Mouse (Mus musculus): ENCODE measurements around the gene Wnt3a.
"Not testable (repeated sequence)": the region's sequence is repeated elsewhere in the genome, so short reads cannot be mapped to it uniquely, and the experiment has no call there.

Wnt3a gene

GRCm38 (mm10) chr11:59307422-59308163 lies 17.0 kb upstream of the Wnt3a start:
- DNase-seq: peak; percentile 55 to 61

GRCm38 (mm10) chr11:59306461-59307421 lies 16.2 kb upstream of the Wnt3a start, which contains the start of gene Wnt9a:
Gene Wnt9a (plus strand): TSS chr11:59306928.
- DNase-seq: no peak

GRCm38 (mm10) chr11:59305821-59306215 lies 15.3 kb upstream of the Wnt3a start:
- no peak for DNase-seq

GRCm38 (mm10) chr11:59305008-59305820 lies 14.7 kb upstream of the Wnt3a start:
- DNase-seq: no peak

- DNase-seq: peak; percentile 60
Observed at GRCm38 (mm10) chr11:59302700-59303569, 12.4 kb upstream of the Wnt3a start.

GRCm38 (mm10) chr11:59301053-59301452 lies 10.5 kb upstream of the Wnt3a start:
- not testable (repeated sequence) for DNase-seq

- DNase-seq: peak; percentile 24 to 34
Observed at GRCm38 (mm10) chr11:59300185-59300584, 9.6 kb upstream of the Wnt3a start.

GRCm38 (mm10) chr11:59297941-59298340 lies 7.4 kb upstream of the Wnt3a start:
- no peak for DNase-seq

- peak; percentile 46 to 50 for DNase-seq
Observed at GRCm38 (mm10) chr11:59293616-59294015, 3.1 kb upstream of the Wnt3a start.

GRCm38 (mm10) chr11:59289706-59290105 lies 846 bp downstream of the Wnt3a start:
- DNase-seq: no peak

- no peak for DNase-seq
Observed at GRCm38 (mm10) chr11:59284146-59284545, 6.4 kb downstream of the Wnt3a start.

- DNase-seq: no peak
Observed at GRCm38 (mm10) chr11:59282933-59283332, 7.6 kb downstream of the Wnt3a start.

- DNase-seq: no peak
Observed at GRCm38 (mm10) chr11:59282111-59282510, 8.4 kb downstream of the Wnt3a start.

GRCm38 (mm10) chr11:59278047-59278446 lies 12.5 kb downstream of the Wnt3a start:
- DNase-seq: no peak

GRCm38 (mm10) chr11:59276877-59277276 lies 13.7 kb downstream of the Wnt3a start:
- DNase-seq: no peak

GRCm38 (mm10) chr11:59274184-59274583 lies 16.4 kb downstream of the Wnt3a start:
- no peak for DNase-seq

- no peak for DNase-seq
Observed at GRCm38 (mm10) chr11:59266727-59267126, 23.8 kb downstream of the Wnt3a start.

GRCm38 (mm10) chr11:59265154-59265813 lies 25.3 kb downstream of the Wnt3a start:
- DNase-seq: no peak

- no peak for DNase-seq
Observed at GRCm38 (mm10) chr11:59264593-59264992, 26.0 kb downstream of the Wnt3a start.

GRCm38 (mm10) chr11:59263870-59264563 lies 26.5 kb downstream of the Wnt3a start:
- no peak for DNase-seq
